Mouse (Mus musculus): ENCODE measurements around the gene Pias4. TPM values are rescaled to one million over a fixed set of nuclear protein-coding genes. Genes with fewer than 3 reads are reported as not detected.
A peak's percentile ranks its signal among the peaks of the same experiment; 100 is the strongest.

The Pias4 gene
- polyA plus RNA-seq, 1 experiment from 2014 or later, result 59.2 TPM

- no peaks in the 10 kb centered on the region for H3K27me3 ChIP-seq (replicated peaks)
- H3K27ac ChIP-seq, result no peak overlapping the region
- WGBS, result 66% methylated on average over 10 of the region's 10 CpGs
- no peak overlapping the region for H3K9ac ChIP-seq
- ATAC-seq (replicated peaks), result no peak
- H3K4me2 ChIP-seq, result peak overlapping the region; percentile 17; the same call in 1 of the 2 replicates
- peaks cover 50% of the 10 kb centered on the region for H3K4me1 ChIP-seq
- H3K36me3 ChIP-seq (replicated peaks), result peaks cover 18% of the 10 kb centered on the region
- H3K4me3 ChIP-seq, result no peak overlapping the region
- no peaks in the 10 kb centered on the region for H3K9me3 ChIP-seq
Observed at GRCm38 (mm10) chr10:81140717-81141454, 26.8 kb downstream of the Pias4 start.

- peaks cover 59% of the 10 kb centered on the region for H3K4me1 ChIP-seq
- H3K9me3 ChIP-seq, result no peaks in the 10 kb centered on the region
- peaks cover 12% of the 10 kb centered on the region for H3K36me3 ChIP-seq (replicated peaks)
- no peak overlapping the region for H3K4me3 ChIP-seq
- 71% methylated on average over 8 of the region's 8 CpGs for WGBS
- H3K9ac ChIP-seq, result peak overlapping the region; percentile 30; the same call in 1 of the 2 replicates
- no peak overlapping the region for H3K27ac ChIP-seq
- H3K4me2 ChIP-seq, result 0 out of 2 replicates have a peak overlapping the region, but pooled peaks have one; percentile 84
- H3K27me3 ChIP-seq (replicated peaks), result peaks cover 5% of the 10 kb centered on the region
- ATAC-seq (replicated peaks), result no peak
Observed at GRCm38 (mm10) chr10:81140005-81140404, 27.7 kb downstream of the Pias4 start.

- Histone ChIP-seq H3K4me1 (peaks cover 61% of the 10 kb centered on the region), H3K36me3 (replicated peaks) (peaks cover 7% of the 10 kb centered on the region), H3K9me3 (no peaks in the 10 kb centered on the region), H3K4me2 (peak overlapping the region; percentile 84; the same call in 1 of the 2 replicates), H3K27ac (no peak overlapping the region), H3K4me3 (peak overlapping the region; percentile 87; the same call in 1 of the 2 replicates), H3K9ac (no peak overlapping the region), H3K27me3 (replicated peaks) (peaks cover 10% of the 10 kb centered on the region)
- no peak for ATAC-seq (replicated peaks)
- WGBS, result 67% methylated on average over 4 of the region's 4 CpGs
Observed at GRCm38 (mm10) chr10:81139529-81139846, 28.2 kb downstream of the Pias4 start.

- H3K4me3 ChIP-seq, result peak overlapping the region; percentile 87
- H3K9me3 ChIP-seq, result no peaks in the 10 kb centered on the region
- H3K4me2 ChIP-seq, result peak overlapping the region; percentile 84
- H3K27me3 ChIP-seq (replicated peaks), result peaks cover 15% of the 10 kb centered on the region
- ATAC-seq (replicated peaks), result no peak
- 60% methylated on average over 11 of the region's 11 CpGs for WGBS
- H3K36me3 ChIP-seq (replicated peaks), result peaks cover 2% of the 10 kb centered on the region
- peaks cover 61% of the 10 kb centered on the region for H3K4me1 ChIP-seq
- peak overlapping the region; percentile 78 for H3K27ac ChIP-seq
- H3K9ac ChIP-seq, result peak overlapping the region; percentile 75
Observed at GRCm38 (mm10) chr10:81138821-81139528, 28.7 kb downstream of the Pias4 start.

- Histone ChIP-seq H3K4me3 (peak overlapping the region; percentile 87), H3K4me1 (peaks cover 61% of the 10 kb centered on the region), H3K9me3 (no peaks in the 10 kb centered on the region), H3K27ac (peak overlapping the region; percentile 78), H3K4me2 (peak overlapping the region; percentile 84), H3K36me3 (replicated peaks) (no peaks in the 10 kb centered on the region), H3K9ac (peak overlapping the region; percentile 75), H3K27me3 (replicated peaks) (peaks cover 18% of the 10 kb centered on the region)
- 3% methylated on average over 21 of the region's 24 CpGs for WGBS
- peak; percentile 0; the same call in 1 of the 2 replicates for ATAC-seq (replicated peaks)
Observed at GRCm38 (mm10) chr10:81138131-81138782, 29.5 kb downstream of the Pias4 start.

- under 1% methylated on average over 79 of the region's 89 CpGs for WGBS
- peak overlapping the region; percentile 92 for H3K4me2 ChIP-seq
- H3K4me3 ChIP-seq, result peak overlapping the region; percentile 87
- peaks cover 57% of the 10 kb centered on the region for H3K4me1 ChIP-seq
- H3K9ac ChIP-seq, result peak overlapping the region; percentile 81
- no peaks in the 10 kb centered on the region for H3K9me3 ChIP-seq
- ATAC-seq (replicated peaks), result peak; percentile 90
- H3K27ac ChIP-seq, result peak overlapping the region; percentile 90
- H3K36me3 ChIP-seq (replicated peaks), result no peaks in the 10 kb centered on the region
- H3K27me3 ChIP-seq (replicated peaks), result peaks cover 23% of the 10 kb centered on the region
Observed at GRCm38 (mm10) chr10:81137252-81138130, 30.2 kb downstream of the Pias4 start.

- H3K9me3 ChIP-seq, result no peaks in the 10 kb centered on the region
- H3K4me2 ChIP-seq, result peak overlapping the region; percentile 92
- ATAC-seq (replicated peaks), result peak; percentile 58
- H3K4me1 ChIP-seq, result peaks cover 51% of the 10 kb centered on the region
- no peaks in the 10 kb centered on the region for H3K36me3 ChIP-seq (replicated peaks)
- H3K27me3 ChIP-seq (replicated peaks), result peaks cover 23% of the 10 kb centered on the region
- WGBS, result under 1% methylated on average over 43 of the region's 50 CpGs
- H3K4me3 ChIP-seq, result peak overlapping the region; percentile 87
- H3K27ac ChIP-seq, result peak overlapping the region; percentile 90
- peak overlapping the region; percentile 81 for H3K9ac ChIP-seq
Observed at GRCm38 (mm10) chr10:81136706-81137231, 31.0 kb downstream of the Pias4 start.

DNA sequence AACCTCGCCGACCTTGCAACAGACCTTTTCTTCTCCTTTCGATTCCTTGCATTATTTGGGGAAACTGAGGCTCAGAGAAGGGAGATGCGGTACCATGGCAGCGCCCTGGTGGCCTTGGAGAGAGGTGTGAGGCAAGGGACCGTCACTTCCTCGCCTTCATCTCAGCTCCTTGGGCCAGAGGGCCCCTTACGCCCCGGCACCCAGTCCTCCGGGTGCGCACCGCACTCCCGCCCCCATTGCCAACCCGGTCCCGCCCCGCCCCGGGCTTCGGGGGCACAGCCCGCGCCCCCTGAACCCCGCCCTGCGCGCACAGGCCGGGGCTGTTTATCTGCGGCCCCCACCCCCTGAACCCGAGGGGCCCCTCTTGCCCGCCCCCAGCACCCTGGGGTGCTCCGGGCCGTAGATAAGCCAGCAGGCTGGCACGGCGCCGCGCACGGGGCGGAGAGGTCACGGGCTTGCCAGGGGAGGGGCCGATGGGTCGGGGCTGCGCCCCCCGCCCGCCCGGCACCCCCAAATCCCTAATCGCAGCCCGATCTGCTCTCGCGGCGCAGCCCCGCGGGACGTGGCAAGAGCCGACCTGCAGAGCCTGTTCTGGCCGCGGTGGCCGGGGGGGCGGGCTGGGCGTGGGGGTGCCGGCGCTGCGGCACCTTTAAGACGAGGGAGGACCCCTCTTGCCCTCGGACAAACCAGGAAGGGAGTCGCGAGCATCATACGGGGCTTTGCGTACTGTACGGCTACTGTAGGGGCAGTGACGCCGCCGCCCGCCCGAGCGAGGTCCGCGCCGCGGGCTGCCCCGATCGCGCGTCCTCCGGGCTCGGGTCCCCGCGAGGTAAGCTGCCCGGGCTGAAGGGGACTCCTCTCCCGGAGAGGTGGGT lies 31.7 kb downstream of the Pias4 start:
- under 1% methylated on average over 69 of the region's 86 CpGs for WGBS
- Histone ChIP-seq H3K9ac (peak overlapping the region; percentile 81), H3K4me2 (peak overlapping the region; percentile 92), H3K27ac (peak overlapping the region; percentile 90), H3K27me3 (replicated peaks) (peaks cover 23% of the 10 kb centered on the region), H3K4me3 (peak overlapping the region; percentile 87), H3K4me1 (peaks cover 44% of the 10 kb centered on the region), H3K36me3 (replicated peaks) (no peaks in the 10 kb centered on the region), H3K9me3 (no peaks in the 10 kb centered on the region)
- ATAC-seq (replicated peaks), result peak; percentile 21

GRCm38 (mm10) chr10:81134966-81135681 lies 32.6 kb downstream of the Pias4 start, which contains the start of gene Zbtb7a:
Zbtb7a (plus strand) TSS chr10:81135220.
- Histone ChIP-seq H3K36me3 (replicated peaks) (no peaks in the 10 kb centered on the region), H3K4me1 (peaks cover 35% of the 10 kb centered on the region), H3K4me2 (peak within 1 kb of the TSS; percentile 92), H3K9ac (peak within 1 kb of the TSS; percentile 81), H3K4me3 (peak within 1 kb of the TSS; percentile 87), H3K9me3 (no peaks in the 10 kb centered on the region), H3K27me3 (replicated peaks) (peaks cover 24% of the 10 kb centered on the region), H3K27ac (peak within 1 kb of the TSS; percentile 90)
- WGBS, result under 1% methylated on average over 41 of the region's 41 CpGs
- ATAC-seq (replicated peaks), result no peak

DNA sequence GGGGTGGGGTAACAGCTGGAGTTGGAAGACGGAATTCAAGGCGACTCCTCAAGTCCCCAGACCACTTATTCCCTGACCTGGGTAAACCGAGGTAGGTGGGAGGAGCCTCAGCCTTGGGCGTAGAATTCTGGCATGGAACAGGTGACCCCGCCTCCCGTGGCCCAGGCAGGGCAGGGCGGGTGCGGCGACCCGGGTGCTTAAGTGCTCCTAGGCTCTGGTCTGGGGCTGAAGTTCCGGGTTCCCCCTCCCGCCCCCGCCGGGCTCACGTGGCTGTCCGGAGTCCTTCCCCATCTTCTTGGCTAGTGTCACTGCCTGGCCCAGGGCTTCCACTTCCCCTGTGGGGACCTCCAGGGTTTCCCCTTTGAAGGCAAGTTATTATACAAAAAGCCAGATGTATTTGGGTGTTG lies 33.5 kb downstream of the Pias4 start:
- Histone ChIP-seq H3K4me1 (peaks cover 32% of the 10 kb centered on the region), H3K27ac (no peak overlapping the region), H3K36me3 (replicated peaks) (no peaks in the 10 kb centered on the region), H3K9me3 (no peaks in the 10 kb centered on the region), H3K4me2 (no peak overlapping the region), H3K27me3 (replicated peaks) (peaks cover 33% of the 10 kb centered on the region), H3K9ac (no peak overlapping the region), H3K4me3 (no peak overlapping the region)
- WGBS, result under 1% methylated on average over 16 of the region's 16 CpGs
- no peak for ATAC-seq (replicated peaks)
